Mouse (Mus musculus) cortical plate, adult 2 months (tissue): ENCODE measurements at regions not wholly inside any gene's neighbourhood (a gene's known extent, or its start where the extent isn't known, plus 50 kb on each side); places are given as distances from the start of the nearest gene placed in this dataset.

Source experiments
- CTCF ChIP-seq: fragments of 200-500 bp; IDR thresholded peaks from 2 replicates; pipeline ENCODE4 v1.5.1; 2011; ENCODE audit warnings: mild to moderate bottlenecking, control low read depth, low read length; ENCODE audit not compliant: insufficient read depth; ENCODE audit errors: extremely low read depth
- POLR2A ChIP-seq: fragments of 200-500 bp; IDR thresholded peaks from 2 replicates; pipeline ENCODE4 v1.6.1; 2011; ENCODE audit warnings: mild to moderate bottlenecking, low read length, control low read depth; ENCODE audit not compliant: insufficient read depth; ENCODE audit errors: extremely low read depth

- TF ChIP-seq POLR2A (no peak), CTCF (no peak)
Observed at GRCm38 (mm10) chr4:106214170-106214569, 101.8 kb upstream of the Usp24 start.
